Comparison of ENCODE assay signal across 9 mouse cellular contexts in the genomic region with DNA sequence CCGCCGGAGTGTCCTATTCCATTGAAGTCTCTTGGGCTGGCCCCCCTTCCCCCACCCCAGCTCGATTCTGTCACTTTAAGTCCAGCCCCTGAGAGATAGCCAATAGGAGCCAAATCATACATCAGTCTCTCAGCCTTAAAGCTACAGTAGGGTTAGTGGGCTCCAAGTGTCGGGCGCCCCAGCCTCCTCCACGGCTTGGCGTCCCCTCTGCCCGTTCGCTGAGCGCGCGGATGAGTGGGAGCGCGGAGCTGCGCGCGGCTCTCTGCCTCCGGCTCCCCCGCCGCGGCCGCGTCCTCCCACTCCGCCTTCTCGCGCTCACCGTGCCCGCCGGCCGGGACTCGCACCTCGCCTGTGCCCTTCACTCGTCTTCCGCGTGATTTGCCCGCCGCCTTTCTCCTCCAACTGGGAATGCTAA.
A peak's percentile ranks its signal among the peaks of the same experiment; 100 is the strongest.
DNase-seq lines count a peak whose midpoint lies in the region; ATAC-seq lines count a peak whose summit lies in the region.
"Had no signal": no experiment of that assay in that cellular context is flagged by ENCODE, and none has a peak within 500 bp of the region (broad histone marks: within the 10 kb centered on the region; RNA-seq: fewer than 3 reads in every experiment).

No protein-coding gene starts in this region.

- peak; percentile 87 for ATAC-seq in forebrain, embryonic 13.5 days
- ATAC-seq in liver, embryonic 16.5 days (ENCODE audit: low read depth): no peak
- no peak for ATAC-seq in megakaryocyte, adult 5-6 weeks (ENCODE audit: poor library complexity, severe bottlenecking)

- under 1% methylated on average over 37 of the region's 37 CpGs for WGBS in forebrain, embryonic 13.5 days
- under 1% methylated on average over 37 of the region's 37 CpGs for WGBS in hindbrain, embryonic 10.5 days
- 1% methylated on average over 37 of the region's 37 CpGs for WGBS in liver, embryonic 16.5 days (ENCODE audit: insufficient replicate concordance)

- H3K4me2 ChIP-seq in forebrain, embryonic 13.5 days: peak overlapping the region; percentile 77
- peak overlapping the region; percentile 58 for H3K4me2 ChIP-seq in liver, embryonic 16.5 days (ENCODE audit: low read depth, low read length)

- no peak overlapping the region for H3K27ac ChIP-seq in forebrain, embryonic 13.5 days
- peak overlapping the region; percentile 62; the same call in 1 of the 2 replicates for H3K27ac ChIP-seq in hindbrain, embryonic 10.5 days
- H3K27ac ChIP-seq in liver, embryonic 16.5 days (ENCODE audit: low read length): no peak overlapping the region
- H3K27ac ChIP-seq: macrophage had no signal

- peaks cover 23% of the 10 kb centered on the region for H3K4me1 ChIP-seq in forebrain, embryonic 13.5 days
- peaks cover 29% of the 10 kb centered on the region for H3K4me1 ChIP-seq in hindbrain, embryonic 10.5 days (replicated peaks)
- no peaks in the 10 kb centered on the region for H3K4me1 ChIP-seq in liver, embryonic 16.5 days (ENCODE audit: control insufficient read depth, low read depth, low read length)

- H3K9me3 ChIP-seq in forebrain, embryonic 13.5 days (replicated peaks): no peaks in the 10 kb centered on the region
- H3K9me3 ChIP-seq in hindbrain, embryonic 10.5 days: no peaks in the 10 kb centered on the region
- no peaks in the 10 kb centered on the region for H3K9me3 ChIP-seq in liver, embryonic 16.5 days (replicated peaks; ENCODE audit: control insufficient read depth, low read length)

- H3K36me3 ChIP-seq in forebrain, embryonic 13.5 days (ENCODE audit: poor library complexity, severe bottlenecking): no peaks in the 10 kb centered on the region
- no peaks in the 10 kb centered on the region for H3K36me3 ChIP-seq in hindbrain, embryonic 10.5 days
- no peaks in the 10 kb centered on the region for H3K36me3 ChIP-seq in liver, embryonic 16.5 days (ENCODE audit: control insufficient read depth, insufficient read depth)

- peak; percentile 5 to 9 for DNase-seq in urinary bladder, postnatal 36 days (ENCODE audit: low spot score in 2 of 2)
- DNase-seq in urinary bladder, postnatal 25 days (ENCODE audit: low spot score): no peak
- peak; percentile 64 for DNase-seq in hindbrain, embryonic 10.5 days (ENCODE audit: low spot score)
- peak; percentile 27 to 39 for DNase-seq in layer of hippocampus, adult 8-10 months (ENCODE audit: low spot score in 2 of 2)
- peak; percentile 38 to 50 for DNase-seq in right cerebral cortex, adult 2 months (ENCODE audit: low spot score in 2 of 2)

- H3K4me3 ChIP-seq in forebrain, embryonic 13.5 days: peak overlapping the region; percentile 47
- H3K4me3 ChIP-seq in hindbrain, embryonic 10.5 days: peak overlapping the region; percentile 66
- H3K4me3 ChIP-seq in liver, embryonic 16.5 days (ENCODE audit: low read depth, low read length): peak overlapping the region; percentile 46

- peaks cover 86% of the 10 kb centered on the region for H3K27me3 ChIP-seq in forebrain, embryonic 13.5 days
- peaks cover 88% of the 10 kb centered on the region for H3K27me3 ChIP-seq in hindbrain, embryonic 10.5 days (ENCODE audit: insufficient read depth, poor library complexity, severe bottlenecking)
- peaks cover 54% of the 10 kb centered on the region for H3K27me3 ChIP-seq in liver, embryonic 16.5 days (ENCODE audit: control insufficient read depth, insufficient read depth, low read depth, low read length)

- peak overlapping the region; percentile 52 for H3K9ac ChIP-seq in forebrain, embryonic 13.5 days
- H3K9ac ChIP-seq in liver, embryonic 16.5 days (ENCODE audit: low read depth, low read length): no peak overlapping the region
